Mouse (Mus musculus): ENCODE data around the gene Csrnp2. TPM values are rescaled to one million over a fixed set of nuclear protein-coding genes. Genes with fewer than 3 reads are reported as not detected.
"Not testable (repeated sequence)": the region's sequence is repeated elsewhere in the genome, so short reads cannot be mapped to it uniquely, and the experiment has no call there.

The Csrnp2 gene
- total RNA-seq, 2 experiments from 2014 or later, result 2.8 to 3.0 TPM

GRCm38 (mm10) chr15:100508454-100509167 lies 13.3 kb upstream of the Csrnp2 start:
- H3K4me3 ChIP-seq, result no peak overlapping the region
- DNase-seq, result no peak
- intact Hi-C loops (cut with DNase I), result no loop called here
- no peak for TF ChIP-seq CTCF (IDR thresholded peaks at IDR 0.05)
- no peak overlapping the region for H3K27ac ChIP-seq

- intact Hi-C loops (cut with DNase I); H3K4me3 ChIP-seq; H3K27ac ChIP-seq; DNase-seq: not testable (repeated sequence)
Observed at GRCm38 (mm10) chr15:100499506-100499905, 4.2 kb upstream of the Csrnp2 start.

GRCm38 (mm10) chr15:100494647-100495046 lies 641 bp downstream of the Csrnp2 start:
- Histone ChIP-seq H3K4me3 (peak overlapping the region; percentile 97), H3K27ac (peak overlapping the region; percentile 97)
- no peak for TF ChIP-seq CTCF (IDR thresholded peaks at IDR 0.05)
- intact Hi-C loops (cut with DNase I), result no loop called here
- no peak for DNase-seq

GRCm38 (mm10) chr15:100491966-100492365 lies 3.3 kb downstream of the Csrnp2 start:
- intact Hi-C loops (cut with DNase I), result no loop called here
- no peak for DNase-seq
- H3K27ac ChIP-seq, result no peak overlapping the region

GRCm38 (mm10) chr15:100489263-100489662 lies 6.0 kb downstream of the Csrnp2 start:
- no peak for DNase-seq
- Histone ChIP-seq H3K27ac (peak overlapping the region; percentile 46), H3K4me3 (no peak overlapping the region)
- no peak for TF ChIP-seq CTCF (IDR thresholded peaks at IDR 0.05)
- intact Hi-C loops (cut with DNase I), result no loop called here

More at GRCm38 (mm10) chr15:100491966-100492365, 3.3 kb downstream of the Csrnp2 start:
- no peak for TF ChIP-seq CTCF (IDR thresholded peaks at IDR 0.05)
- H3K4me3 ChIP-seq, result no peak overlapping the region

GRCm38 (mm10) chr15:100488297-100488696 lies 7.0 kb downstream of the Csrnp2 start:
- H3K27ac ChIP-seq; H3K4me3 ChIP-seq; DNase-seq; intact Hi-C loops (cut with DNase I): not testable (repeated sequence)

- intact Hi-C loops (cut with DNase I), result no loop called here
- TF ChIP-seq CTCF (IDR thresholded peaks at IDR 0.05), result no peak
- no peak for DNase-seq
- Histone ChIP-seq H3K4me3 (no peak overlapping the region), H3K27ac (no peak overlapping the region)
Observed at GRCm38 (mm10) chr15:100487050-100487449, 8.2 kb downstream of the Csrnp2 start.

- intact Hi-C loops (cut with DNase I), result no loop called here
- no peak overlapping the region for H3K4me3 ChIP-seq
- TF ChIP-seq CTCF (IDR thresholded peaks at IDR 0.05), result no peak
- H3K27ac ChIP-seq, result no peak overlapping the region
- no peak for DNase-seq
Observed at GRCm38 (mm10) chr15:100486450-100486849, 8.8 kb downstream of the Csrnp2 start.

- H3K4me3 ChIP-seq, result no peak overlapping the region
- intact Hi-C loops (cut with DNase I), result no loop called here
- no peak for TF ChIP-seq CTCF (IDR thresholded peaks at IDR 0.05)
- peak; percentile 69 for DNase-seq
- H3K27ac ChIP-seq, result no peak overlapping the region; the same call in 1 of the 2 replicates
Observed at GRCm38 (mm10) chr15:100485576-100485975, 9.7 kb downstream of the Csrnp2 start.

GRCm38 (mm10) chr15:100478925-100479324 lies 16.4 kb downstream of the Csrnp2 start:
- intact Hi-C loops (cut with DNase I), result no loop called here

GRCm38 (mm10) chr15:100478351-100478750 lies 16.9 kb downstream of the Csrnp2 start:
- H3K27ac ChIP-seq, result no peak overlapping the region
- no peak for TF ChIP-seq CTCF (IDR thresholded peaks at IDR 0.05)
- intact Hi-C loops (cut with DNase I), result no loop called here
- H3K4me3 ChIP-seq, result no peak overlapping the region
- no peak for DNase-seq

More at GRCm38 (mm10) chr15:100478925-100479324, 16.4 kb downstream of the Csrnp2 start:
- Histone ChIP-seq H3K27ac (no peak overlapping the region), H3K4me3 (no peak overlapping the region)
- no peak for DNase-seq
- no peak for TF ChIP-seq CTCF (IDR thresholded peaks at IDR 0.05)

- no peak for DNase-seq
- intact Hi-C loops (cut with DNase I), result no loop called here
- Histone ChIP-seq H3K4me3 (no peak overlapping the region), H3K27ac (no peak overlapping the region)
- no peak for TF ChIP-seq CTCF (IDR thresholded peaks at IDR 0.05)
Observed at GRCm38 (mm10) chr15:100473926-100474503, 21.3 kb downstream of the Csrnp2 start.

GRCm38 (mm10) chr15:100470037-100470436 lies 25.3 kb downstream of the Csrnp2 start:
- DNase-seq, result no peak
- Histone ChIP-seq H3K4me3 (peak overlapping the region; percentile 98), H3K27ac (no peak overlapping the region)
- TF ChIP-seq CTCF (IDR thresholded peaks at IDR 0.05), result no peak
- intact Hi-C loops (cut with DNase I), result no loop called here

GRCm38 (mm10) chr15:100469189-100469545 lies 26.1 kb downstream of the Csrnp2 start:
- peak overlapping the region; percentile 99 for H3K27ac ChIP-seq
- no peak for TF ChIP-seq CTCF (IDR thresholded peaks at IDR 0.05)
- no peak for DNase-seq
- peak overlapping the region; percentile 98 for H3K4me3 ChIP-seq
- intact Hi-C loops (cut with DNase I), result loop anchor here (2.0 to 10.0 kb wide), 4 partner anchors 146 to 444 kb away; partner anchors contain the start of gene Dazap2
